Mouse (Mus musculus) heart, postnatal 0 days (tissue): ENCODE measurements around the gene Sult2a6. TPM values are rescaled to one million over a fixed set of nuclear protein-coding genes. Genes with fewer than 3 reads are reported as not detected.

Experiments used
- ATAC-seq: fragments of 200-750 bp; cut with Nextera tagmentation; 2 replicates; pipeline ENCODE4 v1.8.0; 2017; ENCODE audit warnings: low read depth, moderate number of reproducible peaks, moderate library complexity; ENCODE audit not compliant: insufficient read depth
- DNase-seq: peaks from one replicate; pipeline ENCODE4 v3.0.0-alpha.2; 2016; ENCODE audit warnings: low spot score
- H3K27ac ChIP-seq: fragments of 300-500 bp; sonication (generic); 2 replicates; pipeline ENCODE4 v1.5.1; 2014; ENCODE audit warnings: low read depth, mild to moderate bottlenecking
- H3K27me3 ChIP-seq: fragments of 300-500 bp; sonication (generic); 2 replicates; pipeline ENCODE4 v1.6.1; 2014; ENCODE audit warnings: low read length, mixed read lengths; ENCODE audit not compliant: control insufficient read depth, insufficient read depth
- H3K36me3 ChIP-seq: fragments of 300-500 bp; sonication (generic); replicated peaks from 2 replicates; pipeline ENCODE4 v1.6.1; 2014; ENCODE audit warnings: low read length, mixed read lengths; ENCODE audit not compliant: control insufficient read depth, insufficient read depth
- H3K4me1 ChIP-seq: fragments of 300-500 bp; sonication (generic); 2 replicates; pipeline ENCODE4 v1.6.1; 2014; ENCODE audit warnings: antibody characterized with exemption; ENCODE audit not compliant: control insufficient read depth, insufficient read depth
- H3K4me2 ChIP-seq: fragments of 300-500 bp; sonication (generic); 2 replicates; pipeline ENCODE4 v1.6.1; 2014; ENCODE audit warnings: low read depth, mild to moderate bottlenecking, low read length, moderate library complexity
- H3K4me3 ChIP-seq: fragments of 300-500 bp; sonication (generic); 2 replicates; pipeline ENCODE4 v1.5.1; 2014; ENCODE audit warnings: low read depth, low read length
- H3K9ac ChIP-seq: fragments of 300-500 bp; sonication (generic); replicated peaks from 2 replicates; pipeline ENCODE4 v1.6.1; 2014; ENCODE audit warnings: low read depth, low read length, mixed read lengths
- H3K9me3 ChIP-seq: fragments of 300-500 bp; sonication (generic); replicated peaks from 2 replicates; pipeline ENCODE4 v1.6.1; 2016; ENCODE audit warnings: low read length; ENCODE audit not compliant: control insufficient read depth
- CTCF ChIP-seq: IDR thresholded peaks from 2 replicates; pipeline ENCODE4 v1.5.1; 2016; ENCODE audit warnings: antibody characterized with exemption, control low read depth, low read depth
- EP300 ChIP-seq: IDR thresholded peaks from 2 replicates; pipeline ENCODE4 v1.6.1; 2016; ENCODE audit warnings: antibody characterized with exemption, low read depth
- WGBS: fragments of 180-500 bp; shearing (Covaris S2); extraction: QIAGEN DNeasy Blood & Tissue Kit; methylation state at CpG from one replicate; pipeline ENCODE4 v1.1.7; 2014; 5-methylcytosine and 5-hydroxymethylcytosine counted together
- polyA plus RNA-seq: library from polyadenylated mRNA; unstranded; fragments of >200 nt; fragmentation: Nextera tagmentation; extraction: Ambion mirVana; gene quantifications from 2 replicates; pipeline ENCODE4 v1.2.1, GENCODE M21; 2015
- total RNA-seq: library from RNA; depleted of rRNA; stranded (reverse); fragments of >200 nt; gene quantifications from 2 replicates; pipeline ENCODE4 v1.2.3, GENCODE M21; 2014; ENCODE audit warnings: low replicate concordance; rRNA removed

Gene Sult2a6
- not detected in 2 replicates for total RNA-seq
- not detected in 2 replicates for polyA plus RNA-seq

GRCm38 (mm10) chr7:14254770-14255169, at the start of gene Sult2a6:
Sult2a6 (minus strand) TSS chr7:14254870.
- no peak within 1 kb of the TSS for H3K4me2 ChIP-seq
- 56% methylated on average over 2 of the region's 2 CpGs for WGBS
- H3K36me3 ChIP-seq: no peaks in the 10 kb centered on the region
- H3K27ac ChIP-seq: no peak within 1 kb of the TSS
- no peaks in the 10 kb centered on the region for H3K4me1 ChIP-seq
- no peaks in the 10 kb centered on the region for H3K27me3 ChIP-seq
- no peak for TF ChIP-seq EP300
- TF ChIP-seq CTCF: no peak
- DNase-seq (no peak), ATAC-seq (no peak)
- 0 out of 2 replicates have a peak, but pooled peaks cover 7% of the 10 kb centered on the region for H3K9me3 ChIP-seq
- H3K9ac ChIP-seq: no peak within 1 kb of the TSS
- no peak within 1 kb of the TSS for H3K4me3 ChIP-seq

GRCm38 (mm10) chr7:14215231-14215630, 39.4 kb downstream of the Sult2a6 start:
- Histone ChIP-seq H3K9ac (no peak overlapping the region), H3K4me2 (no peak overlapping the region), H3K4me3 (no peak overlapping the region), H3K27me3 (no peaks in the 10 kb centered on the region), H3K36me3 (no peaks in the 10 kb centered on the region), H3K9me3 (peaks cover 17% of the 10 kb centered on the region), H3K4me1 (no peaks in the 10 kb centered on the region), H3K27ac (no peak overlapping the region)
- no peak for ATAC-seq
- TF ChIP-seq CTCF (no peak), EP300 (no peak)
- DNase-seq: no peak

- H3K4me2 ChIP-seq: no peak overlapping the region
- ATAC-seq (no peak), DNase-seq (no peak)
- H3K9ac ChIP-seq: no peak overlapping the region
- H3K27me3 ChIP-seq: no peaks in the 10 kb centered on the region
- H3K4me1 ChIP-seq: no peaks in the 10 kb centered on the region
- TF ChIP-seq EP300 (no peak), CTCF (no peak)
- peaks cover 8% of the 10 kb centered on the region; the same call in 1 of the 2 replicates for H3K9me3 ChIP-seq
- no peaks in the 10 kb centered on the region for H3K36me3 ChIP-seq
- H3K27ac ChIP-seq: no peak overlapping the region
- WGBS: 61% methylated on average over 2 of the region's 2 CpGs
- H3K4me3 ChIP-seq: no peak overlapping the region
Observed at GRCm38 (mm10) chr7:14203417-14203816, 51.3 kb downstream of the Sult2a6 start.

DNA sequence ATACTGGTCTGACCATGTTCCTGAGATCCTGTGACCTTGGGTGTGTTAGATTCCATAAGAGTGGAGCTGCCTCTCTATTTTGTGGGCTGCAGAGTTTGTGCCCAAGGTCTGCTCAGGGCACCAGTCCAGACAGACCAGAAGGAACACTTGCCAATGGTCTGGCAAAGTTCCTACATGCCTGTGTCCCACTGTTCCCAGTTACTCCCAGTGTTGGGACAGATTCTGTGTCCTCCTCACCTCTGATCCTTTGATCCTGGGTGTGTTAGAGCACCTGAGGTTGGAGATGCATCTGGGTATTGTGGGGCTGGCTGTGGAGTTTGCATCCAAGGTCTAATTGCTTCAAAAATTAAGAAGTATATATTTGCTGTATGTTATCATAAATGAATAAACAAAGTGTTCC, 52.2 kb downstream of the Sult2a6 start:
- H3K4me2 ChIP-seq: no peak overlapping the region
- H3K4me1 ChIP-seq: no peaks in the 10 kb centered on the region
- no peaks in the 10 kb centered on the region for H3K36me3 ChIP-seq
- no peak overlapping the region for H3K4me3 ChIP-seq
- no peaks in the 10 kb centered on the region for H3K27me3 ChIP-seq
- H3K9me3 ChIP-seq: peaks cover under 1% of the 10 kb centered on the region; the same call in 1 of the 2 replicates
- no peak overlapping the region for H3K27ac ChIP-seq
- no peak for ATAC-seq
- TF ChIP-seq CTCF (no peak), EP300 (no peak)
- DNase-seq: no peak
- H3K9ac ChIP-seq: no peak overlapping the region

Other genes with a start within 250 kb of the Sult2a6 start
- not detected in 2 replicates for gene Sult2a3, start 131.8 kb downstream of the Sult2a6 start, total RNA-seq
- not detected in 2 replicates for gene Sult2a3, start 131.8 kb downstream of the Sult2a6 start, polyA plus RNA-seq
- not detected in 2 replicates for gene Obox8, start 78.7 kb upstream of the Sult2a6 start, total RNA-seq
- not detected in 2 replicates for gene Obox8, start 78.7 kb upstream of the Sult2a6 start, polyA plus RNA-seq
- not detected in 2 replicates for gene Sult2a8, start 191.9 kb upstream of the Sult2a6 start, total RNA-seq
- not detected in 2 replicates for gene Sult2a8, start 191.9 kb upstream of the Sult2a6 start, polyA plus RNA-seq
- not detected in 2 replicates for gene Sult2a7, start 239.4 kb upstream of the Sult2a6 start, total RNA-seq
- gene Sult2a7, start 239.4 kb upstream of the Sult2a6 start, polyA plus RNA-seq: not detected in 2 replicates